Mouse (Mus musculus) megakaryocyte, embryonic 14.5 days (primary cell): ENCODE measurements around the gene Tesk1.

Source experiments
- FLI1 ChIP-seq: IDR thresholded peaks from 2 replicates; pipeline ENCODE4 v1.6.1; 2012; ENCODE audit warnings: low read length, inconsistent platforms, mixed read lengths
- GATA1 ChIP-seq: IDR thresholded peaks from 3 replicates; pipeline ENCODE4 v1.6.1; 2012; ENCODE audit warnings: mixed read lengths, low read length, inconsistent platforms, borderline replicate concordance

GRCm38 (mm10) chr4:43442456-43443361, 970 bp downstream of the Tesk1 start:
- no peak for TF ChIP-seq GATA1
- no peak for TF ChIP-seq FLI1
